Mouse (Mus musculus): ENCODE results near the gene Klc4.

DNA sequence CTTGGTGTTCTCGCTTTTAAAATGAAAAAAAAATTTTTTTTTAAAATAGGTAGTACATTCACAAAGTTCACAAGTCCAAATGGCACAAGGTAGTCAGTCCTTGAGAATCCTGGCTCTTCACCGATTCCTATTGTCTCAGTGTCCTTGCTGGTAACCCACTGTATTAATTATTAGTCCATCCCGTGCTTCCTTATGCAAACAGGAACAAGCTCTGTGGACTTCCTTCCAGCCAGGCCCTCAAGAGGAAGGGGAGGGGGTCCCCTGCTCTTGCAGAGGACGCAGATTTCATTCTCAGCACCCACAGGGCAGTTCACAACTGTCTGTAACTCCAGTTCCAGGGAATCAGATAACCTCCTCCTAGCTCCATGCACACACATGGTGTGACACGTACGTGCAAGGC, 10.2 kb upstream of the Klc4 start:
- no peak for TF ChIP-seq POLR2A (IDR thresholded peaks at IDR 0.05; ENCODE audit: control insufficient read depth, extremely low read depth, insufficient read depth, low read length, poor library complexity)
- TF ChIP-seq CTCF (IDR thresholded peaks at IDR 0.05; ENCODE audit: borderline replicate concordance, control insufficient read depth, extremely low read depth, insufficient read depth, low read length, poor library complexity) = no peak
